Mouse (Mus musculus) spleen, postnatal 0 days (tissue): ENCODE data around the gene Hopx. TPM values are rescaled to one million over a fixed set of nuclear protein-coding genes. Genes with fewer than 3 reads are reported as not detected.

ENCODE experiments used
- polyA plus RNA-seq: library from polyadenylated mRNA; unstranded; fragments of >200 nt; fragmentation: Nextera tagmentation; extraction: Ambion mirVana; gene quantifications from 2 replicates; pipeline ENCODE4 v1.2.1, GENCODE M21; 2015

The Hopx gene
- 3.0 and 3.5 TPM in 2 replicates for polyA plus RNA-seq

GRCm38 (mm10) chr5:77114817-77115731, at the start of gene Hopx:
TSS of gene Hopx (minus strand) at chr5:77115121.

Other genes with a start within 250 kb of the Hopx start
- 9.9 and 12.0 TPM in 2 replicates for gene Aasdh, start 209.6 kb downstream of the Hopx start, polyA plus RNA-seq
- 175 and 187 TPM in 2 replicates for gene Paics, start 163.8 kb downstream of the Hopx start, polyA plus RNA-seq
- gene Ppat, start 163.5 kb downstream of the Hopx start, polyA plus RNA-seq: 32.5 and 34.6 TPM in 2 replicates
- gene Srp72, start 140.4 kb downstream of the Hopx start, polyA plus RNA-seq: 45.1 and 52.7 TPM in 2 replicates
- not detected in 2 replicates for gene Arl9, start 111.1 kb downstream of the Hopx start, polyA plus RNA-seq
- 0.29 and 0.35 TPM in 2 replicates for gene Thegl, start 99.1 kb downstream of the Hopx start, polyA plus RNA-seq
- gene Spink2, start 96.3 kb upstream of the Hopx start, polyA plus RNA-seq: 0.61 and 0.63 TPM in 2 replicates
- gene Rest, start 150.4 kb upstream of the Hopx start, polyA plus RNA-seq: 10.7 and 14.4 TPM in 2 replicates
- 22.7 and 24.1 TPM in 2 replicates for gene Noa1, start 195.0 kb upstream of the Hopx start, polyA plus RNA-seq
- gene Polr2b, start 195.0 kb upstream of the Hopx start, polyA plus RNA-seq: 34.1 and 36.2 TPM in 2 replicates